Mouse (Mus musculus): ENCODE data around the gene Ubqln5.

- TF ChIP-seq CTCF (IDR thresholded peaks at IDR 0.05; ENCODE audit: insufficient read depth, low read depth, low read length) (no peak), POLR2A (IDR thresholded peaks at IDR 0.05; ENCODE audit: insufficient read depth, low read depth, low read length) (no peak)
Measured at GRCm38 (mm10) chr7:104150456-104150855, 20.8 kb upstream of the Ubqln5 start, which contains the start of gene Ubqlnl.
